Mouse (Mus musculus) kidney, adult 2 months (tissue): ENCODE results near the gene Hsd17b1. TPM values are rescaled to one million over a fixed set of nuclear protein-coding genes. Genes with fewer than 3 reads are reported as not detected.

Source experiments
- DNase-seq: peaks from one replicate; pipeline ENCODE4 v3.0.0; 2021
- H3K27ac ChIP-seq: fragments of 200-500 bp; 2 replicates; pipeline ENCODE4 v1.5.1; 2012; ENCODE audit warnings: low read depth, low read length, control low read depth, inconsistent platforms; ENCODE audit not compliant: insufficient read depth
- H3K27me3 ChIP-seq: fragments of 200-500 bp; replicated peaks from 2 replicates; pipeline ENCODE4 v1.6.1; 2012; ENCODE audit warnings: mild to moderate bottlenecking, moderate library complexity, low read length, inconsistent platforms; ENCODE audit not compliant: control insufficient read depth, insufficient read depth
- H3K36me3 ChIP-seq: fragments of 200-500 bp; 2 replicates; pipeline ENCODE4 v1.6.1; 2012; ENCODE audit warnings: mild to moderate bottlenecking, moderate library complexity, low read length, inconsistent platforms; ENCODE audit not compliant: control insufficient read depth, insufficient read depth
- H3K4me1 ChIP-seq: fragments of 200-500 bp; 2 replicates; pipeline ENCODE4 v1.6.1; 2011; ENCODE audit warnings: low read length; ENCODE audit not compliant: control insufficient read depth, insufficient read depth
- H3K4me3 ChIP-seq: fragments of 200-500 bp; 2 replicates; pipeline ENCODE4 v1.5.1; 2011; ENCODE audit warnings: mild to moderate bottlenecking, low read depth, low read length, control low read depth; ENCODE audit not compliant: insufficient read depth
- CTCF ChIP-seq: fragments of 200-500 bp; conservative IDR thresholded peaks from 2 replicates; pipeline ENCODE4 v1.5.1; 2011; ENCODE audit warnings: low read depth, mild to moderate bottlenecking, control low read depth, low read length, moderate library complexity, mixed read lengths; ENCODE audit not compliant: insufficient read depth, insufficient read length
- POLR2A ChIP-seq: fragments of 200-500 bp; IDR thresholded peaks from one replicate; pipeline ENCODE4 v1.6.1; 2011; ENCODE audit warnings: low read depth, low read length, control low read depth
- WGBS: fragments of 180-500 bp; shearing (Covaris S2); methylation state at CpG from one replicate; pipeline ENCODE4 v1.1.7; 2018; 5-methylcytosine and 5-hydroxymethylcytosine counted together
- polyA plus RNA-seq: library from polyadenylated mRNA; depleted of rRNA; stranded (reverse); fragments of >200 nt; gene quantifications from 2 replicates; pipeline ENCODE4 v1.2.3, GENCODE M21; 2012

Hsd17b1 gene
- polyA plus RNA-seq, 1 experiment: 0.44 TPM

GRCm38 (mm10) chr11:101035328-101035695 lies 42.9 kb upstream of the Hsd17b1 start:
- 48% methylated on average over 4 of the region's 4 CpGs for WGBS

GRCm38 (mm10) chr11:101037795-101038194 lies 40.4 kb upstream of the Hsd17b1 start:
- no peak for DNase-seq
- no peak overlapping the region for H3K4me3 ChIP-seq
- TF ChIP-seq POLR2A: no peak
- no peak for TF ChIP-seq CTCF
- no peaks in the 10 kb centered on the region for H3K27me3 ChIP-seq
- peaks cover 4% of the 10 kb centered on the region for H3K36me3 ChIP-seq
- H3K4me1 ChIP-seq: no peaks in the 10 kb centered on the region
- WGBS: 90% methylated on average over 10 of the region's 10 CpGs
- H3K27ac ChIP-seq: no peak overlapping the region

More at GRCm38 (mm10) chr11:101035328-101035695, 42.9 kb upstream of the Hsd17b1 start:
- Histone ChIP-seq H3K27me3 (no peaks in the 10 kb centered on the region), H3K36me3 (peaks cover 5% of the 10 kb centered on the region), H3K4me3 (no peak overlapping the region), H3K4me1 (no peaks in the 10 kb centered on the region), H3K27ac (no peak overlapping the region)
- DNase-seq: no peak
- TF ChIP-seq POLR2A (no peak), CTCF (no peak)

- H3K27me3 ChIP-seq: no peaks in the 10 kb centered on the region
- peaks cover 5% of the 10 kb centered on the region for H3K36me3 ChIP-seq
- no peak for DNase-seq
- H3K4me3 ChIP-seq: no peak overlapping the region
- H3K27ac ChIP-seq: no peak overlapping the region
- 92% methylated on average over 4 of the region's 4 CpGs for WGBS
- no peaks in the 10 kb centered on the region for H3K4me1 ChIP-seq
- no peak for TF ChIP-seq CTCF
- no peak for TF ChIP-seq POLR2A
Measured at GRCm38 (mm10) chr11:101045826-101046225, 32.4 kb upstream of the Hsd17b1 start.

GRCm38 (mm10) chr11:101046440-101046839 lies 31.8 kb upstream of the Hsd17b1 start:
- no peaks in the 10 kb centered on the region for H3K27me3 ChIP-seq
- WGBS: 47% methylated on average over 9 of the region's 9 CpGs
- peaks cover 5% of the 10 kb centered on the region for H3K36me3 ChIP-seq
- no peaks in the 10 kb centered on the region for H3K4me1 ChIP-seq
- TF ChIP-seq CTCF (no peak), POLR2A (no peak)
- no peak overlapping the region for H3K27ac ChIP-seq
- DNase-seq: no peak
- no peak overlapping the region for H3K4me3 ChIP-seq

- no peak overlapping the region for H3K4me3 ChIP-seq
- 81% methylated on average over 3 of the region's 3 CpGs for WGBS
- TF ChIP-seq POLR2A: no peak
- no peak for TF ChIP-seq CTCF
- DNase-seq: no peak
- peaks cover 5% of the 10 kb centered on the region for H3K36me3 ChIP-seq
- H3K4me1 ChIP-seq: no peaks in the 10 kb centered on the region
- H3K27me3 ChIP-seq: no peaks in the 10 kb centered on the region
- H3K27ac ChIP-seq: no peak overlapping the region
Measured at GRCm38 (mm10) chr11:101047502-101047901, 30.7 kb upstream of the Hsd17b1 start.

GRCm38 (mm10) chr11:101050359-101050758 lies 27.9 kb upstream of the Hsd17b1 start:
- Histone ChIP-seq H3K36me3 (peaks cover 3% of the 10 kb centered on the region), H3K27me3 (no peaks in the 10 kb centered on the region), H3K4me3 (no peak overlapping the region), H3K4me1 (no peaks in the 10 kb centered on the region), H3K27ac (no peak overlapping the region)
- TF ChIP-seq POLR2A (no peak), CTCF (no peak)
- no peak for DNase-seq
- 72% methylated on average over 9 of the region's 9 CpGs for WGBS

- WGBS: 91% methylated on average over 6 of the region's 6 CpGs
- Histone ChIP-seq H3K27ac (no peak overlapping the region), H3K36me3 (peaks cover 3% of the 10 kb centered on the region), H3K4me1 (no peaks in the 10 kb centered on the region), H3K27me3 (no peaks in the 10 kb centered on the region), H3K4me3 (no peak overlapping the region)
- no peak for DNase-seq
- TF ChIP-seq POLR2A (no peak), CTCF (no peak)
Measured at GRCm38 (mm10) chr11:101051051-101051493, 27.1 kb upstream of the Hsd17b1 start.
